Mouse (Mus musculus) CH12.LX (cell line): Measurements from ENCODE around the gene Krt81. TPM values are rescaled to one million over a fixed set of nuclear protein-coding genes. Genes with fewer than 3 reads are reported as not detected.

Experiments used
- DNase-seq: peaks from one replicate; pipeline ENCODE4 v3.0.0-alpha.2; 2013; ENCODE audit errors: extremely low read depth
- H3K27ac ChIP-seq: 2 replicates; pipeline ENCODE4 v1.5.1; 2012; ENCODE audit warnings: low read depth, mild to moderate bottlenecking, control low read depth, moderate library complexity; ENCODE audit not compliant: insufficient read depth
- H3K27me3 ChIP-seq: replicated peaks from 2 replicates; pipeline ENCODE3; 2012; ENCODE audit warnings: inconsistent platforms
- H3K36me3 ChIP-seq, 2 experiments: replicated peaks in 1 of 2; 2 replicates each; pipeline versions ENCODE3 to v1.6.1; 2012; ENCODE audit warnings: inconsistent platforms in 1 of 2, low read length in 1 of 2, mild to moderate bottlenecking in 1 of 2, mixed read lengths in 1 of 2, moderate library complexity in 1 of 2; ENCODE audit not compliant: control insufficient read depth in 1 of 2, insufficient read depth in 1 of 2
- H3K4me1 ChIP-seq, 2 experiments: 2 replicates each; pipeline ENCODE4 v1.6.1; 2012; ENCODE audit warnings: inconsistent platforms in 1 of 2, moderate library complexity in 1 of 2; ENCODE audit not compliant: insufficient read depth in 2 of 2, control insufficient read depth in 1 of 2
- H3K4me2 ChIP-seq: 2 replicates; pipeline ENCODE4 v1.6.1; 2012; ENCODE audit warnings: low read depth, mild to moderate bottlenecking, control low read depth; ENCODE audit not compliant: poor library complexity, insufficient read depth, severe bottlenecking
- H3K4me3 ChIP-seq, 3 experiments: fragments of 150-350 bp in 1 of 3; sonication (generic) in 1 of 3; replicated peaks in 1 of 3; 2 replicates each; pipeline versions ENCODE3 to v1.5.1; 2011 to 2012; ENCODE audit warnings: low read depth in 2 of 3, low read length in 2 of 3, mild to moderate bottlenecking in 2 of 3, moderate library complexity in 2 of 3, control low read depth in 1 of 3, improper control_type of control experiment in 1 of 3, inconsistent platforms in 1 of 3, mixed read lengths in 1 of 3; ENCODE audit not compliant: poor library complexity in 1 of 3
- H3K79me2 ChIP-seq: replicated peaks from 2 replicates; pipeline ENCODE4 v1.6.1; 2012; ENCODE audit warnings: mild to moderate bottlenecking, moderate library complexity; ENCODE audit not compliant: control insufficient read depth, poor library complexity, insufficient read depth, severe bottlenecking; ENCODE audit errors: extremely low read depth
- H3K9ac ChIP-seq: 2 replicates; pipeline ENCODE4 v1.6.1; 2012; ENCODE audit warnings: low read depth, mild to moderate bottlenecking, control low read depth, moderate library complexity; ENCODE audit not compliant: insufficient read depth
- H3K9me3 ChIP-seq: replicated peaks from 2 replicates; pipeline ENCODE3; 2012; ENCODE audit warnings: low read length, inconsistent platforms, mixed read lengths
- CHD1 ChIP-seq: IDR thresholded peaks from 2 replicates; pipeline ENCODE4 v1.6.1; 2012; ENCODE audit warnings: low read depth, low read length, improper control_type of control experiment, inconsistent platforms
- CHD2 ChIP-seq: IDR thresholded peaks from 2 replicates; pipeline ENCODE4 v1.6.1; 2011; ENCODE audit warnings: low read length, improper control_type of control experiment
- CTCF ChIP-seq, 2 experiments: IDR thresholded peaks in 1 of 2; conservative IDR thresholded peaks in 1 of 2; 2 replicates each; pipeline ENCODE4 v1.5.1; 2011 to 2012; ENCODE audit warnings: low read depth in 2 of 2, low read length in 2 of 2, improper control_type of control experiment in 1 of 2, inconsistent platforms in 1 of 2, mild to moderate bottlenecking in 1 of 2, moderate library complexity in 1 of 2
- EP300 ChIP-seq: IDR thresholded peaks from 2 replicates; pipeline ENCODE4 v1.6.1; 2011; ENCODE audit warnings: low read length, improper control_type of control experiment
- GABPA ChIP-seq: IDR thresholded peaks from 2 replicates; pipeline ENCODE4 v1.6.1; 2012; ENCODE audit warnings: low read depth, low read length, improper control_type of control experiment, inconsistent platforms; ENCODE audit not compliant: insufficient replicate concordance
- HCFC1 ChIP-seq: IDR thresholded peaks from 2 replicates; pipeline ENCODE4 v1.6.1; 2012; ENCODE audit warnings: low read depth, mild to moderate bottlenecking, inconsistent platforms, low read length, improper control_type of control experiment
- IRF4 ChIP-seq: IDR thresholded peaks from 2 replicates; pipeline ENCODE4 v1.6.1; 2014; ENCODE audit warnings: low read depth, mild to moderate bottlenecking, inconsistent platforms, low read length, improper control_type of control experiment
- JUN ChIP-seq: IDR thresholded peaks from 2 replicates; pipeline ENCODE4 v1.6.1; 2011; ENCODE audit warnings: low read depth, mild to moderate bottlenecking, low read length, improper control_type of control experiment, moderate library complexity; ENCODE audit not compliant: insufficient read depth
- MAZ ChIP-seq: IDR thresholded peaks from 2 replicates; pipeline ENCODE4 v1.6.1; 2012; ENCODE audit warnings: low read depth, mild to moderate bottlenecking, inconsistent platforms, low read length, improper control_type of control experiment, moderate library complexity
- MEF2A ChIP-seq: IDR thresholded peaks from 2 replicates; pipeline ENCODE4 v1.6.1; 2014; ENCODE audit warnings: low read depth, mild to moderate bottlenecking, inconsistent platforms, low read length, improper control_type of control experiment, borderline replicate concordance
- MXI1 ChIP-seq: IDR thresholded peaks from 2 replicates; pipeline ENCODE4 v1.6.1; 2011; ENCODE audit warnings: mild to moderate bottlenecking, low read depth, low read length, improper control_type of control experiment
- MYC ChIP-seq: IDR thresholded peaks from 2 replicates; pipeline ENCODE4 v1.6.1; 2011; ENCODE audit warnings: low read depth, mild to moderate bottlenecking, improper control_type of control experiment, low read length
- NELFE ChIP-seq: IDR thresholded peaks from 2 replicates; pipeline ENCODE4 v1.6.1; 2011; ENCODE audit warnings: low read depth, low read length, improper control_type of control experiment
- PAX5 ChIP-seq: IDR thresholded peaks from 2 replicates; pipeline ENCODE4 v1.6.1; 2012; ENCODE audit warnings: low read length, inconsistent platforms, mixed read lengths
- POLR2A ChIP-seq: IDR thresholded peaks from 2 replicates; pipeline ENCODE4 v1.6.1; 2011; ENCODE audit warnings: low read depth, mild to moderate bottlenecking, improper control_type of control experiment, low read length
- POLR2AphosphoS2 ChIP-seq: IDR thresholded peaks from 2 replicates; pipeline ENCODE4 v1.6.1; 2011; ENCODE audit warnings: low read depth, low read length, improper control_type of control experiment
- RAD21 ChIP-seq: IDR thresholded peaks from 2 replicates; pipeline ENCODE4 v1.6.1; 2011; ENCODE audit warnings: low read depth, mild to moderate bottlenecking, low read length, improper control_type of control experiment, moderate library complexity
- RCOR1 ChIP-seq: conservative IDR thresholded peaks from 2 replicates; pipeline ENCODE4 v1.6.1; 2012; ENCODE audit warnings: low read depth, mild to moderate bottlenecking, inconsistent platforms, low read length, improper control_type of control experiment
- SIN3A ChIP-seq: IDR thresholded peaks from 2 replicates; pipeline ENCODE4 v1.6.1; 2012; ENCODE audit warnings: low read length, improper control_type of control experiment, inconsistent platforms
- SMC3 ChIP-seq: IDR thresholded peaks from 2 replicates; pipeline ENCODE4 v1.6.1; 2011; ENCODE audit warnings: low read depth, low read length, improper control_type of control experiment
- TBP ChIP-seq: conservative IDR thresholded peaks from 2 replicates; pipeline ENCODE4 v1.6.1; 2011; ENCODE audit warnings: low read depth, low read length, improper control_type of control experiment
- UBTF ChIP-seq: IDR thresholded peaks from 2 replicates; pipeline ENCODE4 v1.6.1; 2012; ENCODE audit warnings: low read depth, mild to moderate bottlenecking, inconsistent platforms, low read length, improper control_type of control experiment, moderate library complexity
- USF1 ChIP-seq: IDR thresholded peaks from 2 replicates; pipeline ENCODE4 v1.6.1; 2014; ENCODE audit warnings: low read depth, mild to moderate bottlenecking, inconsistent platforms, low read length, improper control_type of control experiment
- USF2 ChIP-seq: conservative IDR thresholded peaks from 2 replicates; pipeline ENCODE4 v1.6.1; 2011; ENCODE audit warnings: low read depth, low read length, improper control_type of control experiment
- ZC3H11A ChIP-seq: IDR thresholded peaks from 2 replicates; pipeline ENCODE4 v1.6.1; 2012; ENCODE audit warnings: low read depth, mild to moderate bottlenecking, inconsistent platforms, low read length, improper control_type of control experiment
- ZKSCAN1 ChIP-seq: IDR thresholded peaks from 2 replicates; pipeline ENCODE4 v1.6.1; 2012; ENCODE audit warnings: low read depth, inconsistent platforms, low read length, improper control_type of control experiment, borderline replicate concordance
- dilution Hi-C: fragments of 300-500 bp; cut with MboI; formaldehyde crosslinking; loops from 2 replicates; pipeline ENCODE4 v1.14.3; 2020; ENCODE audit warnings: low sequenced_read_pairs; ENCODE audit not compliant: extremely low pct_unique_long_range_greater_than_20kb, extremely low pct_ligation_motif_present
- in situ Hi-C: fragments of 300-500 bp; cut with MboI; formaldehyde crosslinking; loops from 3 replicates; pipeline ENCODE4 v1.14.3; 2019; ENCODE audit warnings: low sequenced_read_pairs, low pct_ligation_motif_present, low pct_unique_long_range_greater_than_20kb, mixed read lengths
- polyA plus RNA-seq: library from polyadenylated mRNA; unstranded; fragments of >175 nt; gene quantifications from 2 replicates; pipeline ENCODE4 v1.2.1, GENCODE M21; 2012; ENCODE audit warnings: low read depth; ENCODE audit not compliant: insufficient read length
- total RNA-seq, 2 experiments: library from RNA; depleted of rRNA; stranded (reverse); fragments of 300-350 nt in 1 of 2; fragments of >200 nt in 1 of 2; gene quantifications; 2 replicates each; pipeline ENCODE4 v1.2.3; 2012 to 2014

Krt81 gene
- total and polyA plus RNA-seq, 3 experiments = not detected

DNA sequence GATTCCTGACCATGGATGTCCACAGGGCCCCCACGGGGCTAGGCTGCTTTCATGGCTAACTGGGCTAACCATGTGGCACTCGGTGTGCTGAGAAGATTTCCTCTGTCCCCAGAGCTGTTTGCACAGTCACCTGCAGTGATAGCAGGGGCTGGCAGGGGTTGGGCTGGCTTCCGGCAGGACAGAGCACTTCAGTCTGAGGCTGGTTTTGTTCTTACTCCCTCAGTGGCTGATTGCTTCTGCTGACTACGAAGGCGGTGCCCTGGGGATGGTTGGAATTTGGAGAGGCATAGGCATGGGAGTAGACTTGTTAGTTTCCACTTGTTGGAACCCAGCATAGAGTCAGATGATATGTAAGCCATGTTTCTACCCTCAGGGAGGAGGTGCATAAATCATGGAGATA is 38.6 kb downstream of the Krt81 start:
- H3K9me3 ChIP-seq = no peaks in the 10 kb centered on the region
- TF ChIP-seq HCFC1 (no peak), IRF4 (no peak), SMC3 (no peak), MAZ (no peak)
- TF ChIP-seq, all 38 proteins: peak for 0
- Histone ChIP-seq H3K27ac (no peak overlapping the region), H3K79me2 (no peaks in the 10 kb centered on the region), H3K27me3 (peaks cover 54% of the 10 kb centered on the region), H3K4me3 (no peak overlapping the region), H3K9ac (no peak overlapping the region), H3K36me3 (no peaks in the 10 kb centered on the region), H3K4me1 (no peaks in the 10 kb centered on the region; a peak in 1 of 4 replicates), H3K4me2 (no peak overlapping the region)
- DNase-seq = no peak
- dilution Hi-C loops (no loop called here), in situ Hi-C loops (no loop called here)

DNA sequence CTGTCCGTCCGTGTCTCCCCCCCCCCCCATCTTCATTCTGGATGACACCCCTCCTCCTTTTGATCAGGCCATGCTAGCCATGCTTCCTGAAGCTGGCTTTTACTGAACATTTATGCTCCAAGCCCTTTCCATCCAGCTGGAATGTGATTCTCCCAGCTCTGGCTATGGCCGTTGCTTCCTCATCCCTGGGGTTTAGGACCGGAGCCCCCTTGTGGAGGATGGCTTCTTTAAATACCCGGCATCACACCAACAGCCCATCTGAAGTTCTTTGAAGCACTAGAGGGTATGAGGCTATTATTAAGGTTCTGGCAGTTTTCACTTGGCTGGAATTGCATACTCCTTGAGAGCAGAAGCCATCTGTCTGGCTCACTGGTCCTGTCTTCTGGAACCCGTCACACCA is 42.6 kb downstream of the Krt81 start:
- DNase-seq = no peak
- H3K79me2 ChIP-seq = no peaks in the 10 kb centered on the region
- no peak overlapping the region for H3K27ac ChIP-seq
- dilution Hi-C loops (no loop called here), in situ Hi-C loops (no loop called here)
- H3K27me3 ChIP-seq = peaks cover 20% of the 10 kb centered on the region
- H3K36me3 ChIP-seq = no peaks in the 10 kb centered on the region
- TF ChIP-seq SMC3 (peak; percentile 25; the same call in 1 of the 2 replicates), CTCF (conservative IDR thresholded peaks at IDR 0.05 in 1 of 2, IDR thresholded peaks at IDR 0.05 in 1 of 2; ENCODE audit: low read depth in 2 of 2, low read length in 2 of 2) (peak in 1 of 2 experiments; percentile 35; a peak in 2 of 4 replicates), SIN3A (no peak), MXI1 (no peak), POLR2AphosphoS2 (no peak), UBTF (no peak), ZKSCAN1 (no peak), CHD1 (no peak)
- H3K4me1 ChIP-seq = peaks cover 11 to 25% of the 10 kb centered on the region in 2 experiments
- no peak overlapping the region for H3K4me2 ChIP-seq
- no peak overlapping the region for H3K9ac ChIP-seq
- H3K9me3 ChIP-seq = no peaks in the 10 kb centered on the region
- H3K4me3 ChIP-seq = no peak overlapping the region

- no peak overlapping the region for H3K9ac ChIP-seq
- peaks cover 13% of the 10 kb centered on the region for H3K27me3 ChIP-seq
- no peak overlapping the region for H3K4me3 ChIP-seq
- in situ Hi-C loops (no loop called here), dilution Hi-C loops (no loop called here)
- peaks cover 25 to 45% of the 10 kb centered on the region in 2 experiments for H3K4me1 ChIP-seq
- peak; percentile 60 for DNase-seq
- no peak overlapping the region for H3K4me2 ChIP-seq
- no peaks in the 10 kb centered on the region for H3K36me3 ChIP-seq
- no peak overlapping the region for H3K27ac ChIP-seq
- no peaks in the 10 kb centered on the region for H3K9me3 ChIP-seq
- H3K79me2 ChIP-seq = no peaks in the 10 kb centered on the region
- TF ChIP-seq CHD2 = no peak
- peak; percentile 81 for TF ChIP-seq EP300
- TF ChIP-seq USF2 = peak; percentile 47
- TF ChIP-seq ZC3H11A = no peak
- no peak for TF ChIP-seq RAD21
- TF ChIP-seq MEF2A = peak; percentile 54; the same call in 1 of the 2 replicates
- no peak for TF ChIP-seq UBTF
- TF ChIP-seq POLR2A = no peak
- TF ChIP-seq MYC = peak; percentile 44; the same call in 1 of the 2 replicates
- TF ChIP-seq NELFE = no peak
- no peak for TF ChIP-seq RCOR1
- no peak for TF ChIP-seq MAZ
- no peak for TF ChIP-seq PAX5
- TF ChIP-seq IRF4 = peak; percentile 57
- peak; percentile 93 for TF ChIP-seq MXI1
- TF ChIP-seq CHD1 = no peak
- no peak for TF ChIP-seq SMC3
- TF ChIP-seq ZKSCAN1 = no peak
- TF ChIP-seq JUN = no peak
- no peak for TF ChIP-seq GABPA
- TF ChIP-seq TBP = peak; percentile 75; the same call in 1 of the 2 replicates
- peak; percentile 52 for TF ChIP-seq USF1
- peak; percentile 93 for TF ChIP-seq SIN3A
Measured at GRCm38 (mm10) chr15:101418950-101419349, 44.6 kb downstream of the Krt81 start.
